Mouse (Mus musculus) hematopoietic stem cell, adult 5-6 weeks (primary cell): ENCODE data around the gene Zfp143. TPM values are rescaled to one million over a fixed set of nuclear protein-coding genes. Genes with fewer than 3 reads are reported as not detected.
"Not testable (repeated sequence)": the region's sequence is repeated elsewhere in the genome, so short reads cannot be mapped to it uniquely, and the experiment has no call there.

ENCODE experiments used
- ATAC-seq, 2 experiments: fragments of 125-278 bp in 1 of 2; replicated peaks in 1 of 2; 2 replicates each; pipeline ENCODE4 v1.8.0; 2016 to 2017; ENCODE audit warnings: inconsistent platforms in 2 of 2, mild to moderate bottlenecking in 2 of 2, moderate number of reproducible peaks in 2 of 2, low read depth in 1 of 2, moderate TSS enrichment in 1 of 2; ENCODE audit not compliant: low FRiP score in 2 of 2, poor library complexity in 2 of 2, severe bottlenecking in 2 of 2, insufficient read depth in 1 of 2, low TSS enrichment in 1 of 2
- total RNA-seq: library from RNA; stranded (forward); fragments of 172-1452, 232-1000 nt; gene quantifications from 2 replicates; pipeline ENCODE4 v1.2.3, GENCODE M21; 2017

Zfp143 gene
- total RNA-seq, result 31.5 and 44.9 TPM in 2 replicates

GRCm38 (mm10) chr7:110061199-110061751 is at the start of gene Zfp143:
TSS of gene Zfp143 (plus strand) at chr7:110061217.
- peak; percentile 95 to 96 for ATAC-seq

- no peak for ATAC-seq
Observed at GRCm38 (mm10) chr7:110011417-110011816, 49.6 kb upstream of the Zfp143 start.

- no peak for ATAC-seq
Observed at GRCm38 (mm10) chr7:110014272-110014671, 46.7 kb upstream of the Zfp143 start.

GRCm38 (mm10) chr7:110018117-110018630 is 42.8 kb upstream of the Zfp143 start, which contains the start of gene Ipo7:
TSS of gene Ipo7 (plus strand) at chr7:110018274.
- ATAC-seq, result peak; percentile 99

GRCm38 (mm10) chr7:110018631-110019482 is 42.2 kb upstream of the Zfp143 start:
- ATAC-seq, result peak; percentile 27 to 58; a peak in 3 of 4 replicates

GRCm38 (mm10) chr7:110023553-110023952 is 37.5 kb upstream of the Zfp143 start:
- ATAC-seq, result no peak

- no peak for ATAC-seq
Observed at GRCm38 (mm10) chr7:110026594-110026993, 34.4 kb upstream of the Zfp143 start.

GRCm38 (mm10) chr7:110028826-110029225 is 32.2 kb upstream of the Zfp143 start:
- no peak for ATAC-seq

- no peak for ATAC-seq
Observed at GRCm38 (mm10) chr7:110030342-110030741, 30.7 kb upstream of the Zfp143 start.

GRCm38 (mm10) chr7:110057723-110058122 is 3.3 kb upstream of the Zfp143 start:
- not testable (repeated sequence) for ATAC-seq

GRCm38 (mm10) chr7:110059092-110059785 is 1.8 kb upstream of the Zfp143 start:
- ATAC-seq, result no peak

GRCm38 (mm10) chr7:110060106-110060668 is 830 bp upstream of the Zfp143 start:
- no peak for ATAC-seq

- ATAC-seq, result peak; percentile 4 to 11; a peak in 2 of 4 replicates
Observed at GRCm38 (mm10) chr7:110060669-110061198, 283 bp upstream of the Zfp143 start.

GRCm38 (mm10) chr7:110061752-110062273 is 796 bp downstream of the Zfp143 start:
- ATAC-seq, result peak; percentile 28 to 46

- ATAC-seq, result no peak
Observed at GRCm38 (mm10) chr7:110063731-110064130, 2.7 kb downstream of the Zfp143 start.

GRCm38 (mm10) chr7:110069070-110069469 is 8.1 kb downstream of the Zfp143 start:
- ATAC-seq, result no peak

GRCm38 (mm10) chr7:110078168-110078567 is 17.2 kb downstream of the Zfp143 start:
- no peak for ATAC-seq
